Mouse (Mus musculus) urinary bladder, adult 18-20 months (tissue): ENCODE measurements around the gene Ccdc80.

ENCODE experiments used
- DNase-seq, 2 experiments: peaks; one replicate each; pipeline ENCODE4 v3.0.0; 2022; ENCODE audit warnings: low spot score in 2 of 2, mixed read lengths in 2 of 2

Gene Ccdc80

DNA sequence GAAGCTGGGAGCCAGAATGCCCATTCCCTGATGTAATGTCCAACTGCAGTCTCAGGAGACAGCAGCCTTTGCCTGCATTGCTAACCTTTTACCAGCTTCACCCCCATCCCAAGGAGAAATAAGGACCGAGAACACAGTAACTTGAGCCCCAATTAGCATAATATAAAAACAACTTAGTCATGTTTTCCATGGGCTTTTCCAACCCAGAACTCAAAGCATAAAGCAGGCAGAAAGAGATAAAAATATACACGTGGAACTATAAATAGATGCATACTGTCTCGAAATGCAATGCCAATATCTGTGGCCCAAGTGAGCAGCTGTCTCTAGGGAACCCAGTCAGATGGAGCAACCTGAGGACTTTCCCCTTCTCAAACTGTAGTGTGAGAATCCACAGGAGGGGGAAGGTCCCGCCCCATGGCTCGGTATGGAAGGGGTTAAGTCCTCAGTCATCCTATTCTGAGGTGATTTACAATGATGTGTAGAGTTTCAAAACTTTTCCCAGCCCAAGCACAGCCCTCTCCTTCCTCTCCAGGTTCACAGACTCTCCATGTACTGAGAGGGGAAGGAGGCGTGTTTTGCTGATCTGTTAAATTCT is at the start of gene Ccdc80:
Gene Ccdc80 (plus strand): TSS at position 266 of the 595 bp plus-strand sequence.
- no peak for DNase-seq

DNA sequence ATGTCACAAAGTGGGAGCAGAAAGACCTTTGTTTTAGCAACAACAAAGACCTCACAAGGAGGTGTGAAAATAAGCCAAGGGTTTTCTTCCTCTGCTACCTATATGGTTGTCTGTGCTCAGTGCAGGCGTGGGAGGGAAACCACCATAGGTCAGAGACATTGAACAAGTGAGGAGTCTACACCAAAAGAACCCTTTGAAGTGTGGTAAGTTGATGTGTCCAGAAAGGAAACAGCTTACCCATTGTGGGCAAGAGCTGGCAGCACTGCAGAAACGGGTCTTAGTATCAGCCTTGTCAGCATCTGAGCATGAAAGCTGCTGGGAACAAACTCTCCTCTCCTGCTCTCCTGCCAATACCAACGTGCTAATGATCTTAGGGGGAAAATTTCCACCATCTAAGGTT is 48.4 kb upstream of the Ccdc80 start:
- DNase-seq, result no peak

DNA sequence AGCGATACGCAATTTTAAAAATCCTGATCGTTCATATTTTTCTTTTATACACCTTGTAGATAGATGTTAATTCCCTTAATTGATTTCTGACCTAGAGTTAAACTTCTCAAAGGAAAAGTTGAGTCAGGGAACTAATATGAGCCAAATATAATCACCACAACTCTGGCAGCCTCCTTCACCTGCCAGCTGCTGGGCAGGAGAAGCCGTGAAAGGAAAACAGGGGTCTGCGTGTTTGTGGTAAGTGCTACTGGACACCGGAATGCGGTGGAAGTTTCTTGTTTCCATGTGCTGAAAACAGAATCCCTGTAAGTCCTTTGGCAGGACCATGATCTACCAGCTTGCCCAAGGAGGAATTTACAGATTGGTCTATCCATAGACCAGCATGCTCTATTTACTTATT is 36.0 kb upstream of the Ccdc80 start:
- DNase-seq, result no peak

DNA sequence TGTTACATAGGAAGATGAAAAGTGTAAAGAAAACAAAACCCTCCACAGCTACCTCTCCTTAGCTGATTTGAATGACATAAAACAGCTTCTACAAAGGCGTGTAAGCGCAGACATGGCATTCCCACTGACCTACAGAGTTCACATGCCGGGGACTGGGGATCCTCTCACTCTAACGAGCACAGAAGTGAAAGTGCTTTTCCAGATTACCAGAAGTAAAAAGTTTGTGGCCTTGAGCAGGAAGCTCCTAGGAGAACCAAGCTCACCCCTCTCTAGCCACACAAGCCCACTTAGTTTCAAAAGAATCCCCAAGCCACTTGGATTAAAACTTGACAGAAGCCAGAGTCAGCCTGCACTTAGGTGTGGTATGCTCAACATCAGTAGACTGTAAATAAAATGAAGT is 35.3 kb upstream of the Ccdc80 start:
- DNase-seq, result no peak

DNA sequence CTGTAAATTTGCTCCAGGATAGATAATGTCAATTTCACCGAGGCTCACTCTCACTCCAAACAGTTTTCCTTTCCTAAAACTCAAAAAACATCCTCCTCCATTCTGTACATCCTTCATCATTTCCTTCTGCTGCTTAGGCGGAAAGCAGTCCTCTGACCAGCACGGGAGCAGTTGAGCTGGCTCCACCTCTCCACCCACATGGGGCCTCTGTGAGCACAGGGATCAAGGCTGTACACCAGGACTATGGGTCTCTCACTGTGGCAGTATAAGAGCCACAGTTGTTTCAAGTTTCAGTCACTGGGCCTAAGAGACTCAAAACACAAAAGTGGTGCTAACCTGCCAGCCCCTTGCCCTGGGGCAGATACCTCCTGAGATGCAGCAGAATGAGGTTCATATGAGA is 32.1 kb upstream of the Ccdc80 start:
- no peak for DNase-seq

DNA sequence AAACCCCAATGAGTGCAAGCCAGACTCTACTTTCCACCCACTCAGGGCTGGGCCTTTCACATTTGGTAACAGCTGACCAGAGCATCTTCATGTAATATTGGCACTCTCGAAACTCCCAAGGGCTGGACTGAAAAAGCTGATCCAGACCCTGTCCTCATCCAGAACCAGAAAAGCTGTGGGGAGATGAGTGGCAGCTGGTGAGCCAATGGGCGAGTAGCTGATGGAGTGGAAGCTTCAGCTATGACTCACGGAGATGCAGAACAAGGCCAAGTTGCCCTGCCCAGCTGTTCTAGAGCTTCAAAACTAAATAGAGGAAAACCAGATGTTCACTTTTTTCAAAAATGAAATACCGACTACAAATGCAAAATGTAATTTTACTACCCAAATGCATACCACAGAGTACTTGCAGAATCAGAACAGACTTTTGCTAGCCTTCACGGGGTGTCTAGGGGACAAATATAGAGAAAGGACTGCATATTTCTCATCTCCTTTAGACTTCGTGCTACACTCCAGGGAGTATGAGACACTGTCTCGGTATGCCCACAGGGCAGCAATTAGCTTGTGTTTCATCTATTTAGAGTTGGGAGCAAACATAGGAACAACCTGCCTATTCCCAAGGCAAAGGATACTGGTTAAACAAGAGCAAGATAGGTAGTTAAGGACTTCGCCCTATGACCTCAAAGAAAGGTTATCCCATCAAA is 22.7 kb upstream of the Ccdc80 start:
- DNase-seq, result peak; percentile 24 to 82

DNA sequence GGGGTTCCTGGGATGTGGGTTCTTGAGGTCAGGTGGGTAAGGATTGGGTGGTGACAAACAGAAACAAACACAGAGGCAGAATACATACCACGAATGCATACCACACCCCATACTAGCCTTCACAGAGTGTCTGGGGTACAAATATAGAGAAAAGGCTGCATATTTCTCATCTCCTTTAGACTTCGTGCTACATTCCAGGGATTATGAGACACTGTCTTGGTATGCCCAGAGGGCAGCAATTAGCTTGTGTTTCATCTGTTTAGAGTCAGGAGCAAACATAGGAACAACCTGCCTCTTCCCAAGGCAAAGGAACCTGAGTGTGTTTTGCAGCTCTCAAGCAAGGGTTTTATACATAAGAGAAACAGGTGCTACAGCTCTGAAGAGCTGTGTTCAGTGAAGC is 21.8 kb upstream of the Ccdc80 start:
- DNase-seq, result no peak

DNA sequence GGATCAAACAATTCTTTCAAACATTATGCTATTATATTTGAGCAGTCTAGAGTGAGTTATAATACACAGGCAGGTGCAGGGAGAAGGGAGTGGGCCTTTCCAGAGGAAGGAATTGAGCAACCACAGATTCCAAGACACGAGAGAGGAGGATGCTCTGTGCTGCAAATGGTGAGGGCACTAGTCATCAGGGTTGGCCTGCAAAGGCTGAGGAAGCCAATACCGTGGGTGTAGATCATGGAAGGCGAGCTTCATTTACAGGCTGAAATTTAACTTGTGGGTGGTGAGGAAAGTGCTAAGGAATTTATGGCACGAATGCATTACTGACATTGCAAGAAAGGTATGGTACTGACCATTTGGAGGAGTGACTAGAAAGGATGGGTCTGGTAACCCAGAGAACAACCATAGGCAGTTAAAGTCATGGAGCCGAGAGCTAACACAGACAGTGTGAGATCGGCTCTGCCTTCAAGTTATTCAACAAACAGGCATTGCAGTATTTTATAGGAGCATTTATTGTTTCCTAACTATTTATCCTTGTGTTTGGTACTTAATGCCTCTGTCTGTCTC is 15.6 kb upstream of the Ccdc80 start:
- DNase-seq, result no peak

DNA sequence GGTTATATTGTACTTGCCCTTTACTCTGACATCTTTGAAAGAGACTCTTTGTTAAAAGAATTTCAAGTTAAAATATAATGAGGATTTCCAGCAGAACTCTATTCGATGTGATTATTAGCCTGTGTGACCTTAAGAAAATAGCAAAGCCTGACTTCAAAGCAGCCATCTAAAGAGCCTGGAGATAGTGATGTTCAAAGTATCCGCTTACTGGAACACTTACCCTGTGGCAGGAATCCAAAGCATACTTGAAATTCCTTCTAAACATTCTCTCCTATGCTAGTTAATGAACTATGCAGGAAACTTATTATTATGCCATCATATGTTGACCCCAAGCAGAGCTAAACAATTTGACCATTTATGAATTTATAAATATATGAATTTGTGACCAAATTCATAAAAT is 13.9 kb upstream of the Ccdc80 start:
- DNase-seq, result no peak

DNA sequence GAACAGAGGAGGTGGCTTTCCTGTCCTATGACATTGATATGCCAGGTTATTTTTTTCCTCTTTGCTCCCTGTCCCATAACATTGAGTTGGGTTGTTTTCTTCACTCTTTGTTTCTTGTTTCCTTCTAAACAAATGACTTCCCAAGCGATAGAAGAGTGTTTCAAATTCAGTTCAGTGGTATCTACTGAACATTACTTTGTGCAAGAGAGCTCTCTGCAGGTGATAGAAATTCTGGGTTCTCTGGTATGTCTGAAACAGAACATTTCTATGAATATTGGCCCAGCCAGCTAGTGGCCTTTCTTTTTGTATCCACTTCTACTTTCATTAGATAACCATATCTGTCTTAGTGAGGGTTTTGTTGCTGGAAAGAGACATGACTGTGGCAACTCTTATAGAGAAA is 4.4 kb upstream of the Ccdc80 start:
- DNase-seq, result no peak

DNA sequence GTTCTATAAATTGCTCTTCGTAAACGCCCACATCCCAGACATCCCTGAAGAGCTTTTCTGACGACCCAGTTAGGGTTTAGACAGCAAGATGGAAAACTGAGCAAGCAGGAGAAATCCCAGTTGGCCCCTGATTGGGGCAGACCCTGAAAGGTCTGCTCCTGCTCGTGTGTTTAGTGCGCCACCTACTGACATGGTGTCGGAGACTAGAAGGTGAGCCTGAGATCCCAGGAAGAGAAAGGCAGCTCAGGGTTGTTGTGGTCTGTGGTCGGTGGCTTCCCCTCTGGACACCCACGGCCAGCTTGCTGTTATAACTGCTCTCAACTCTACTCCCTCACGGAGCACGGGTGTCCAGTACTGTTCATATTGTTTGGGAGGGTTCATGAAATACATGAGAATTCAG is 3.2 kb upstream of the Ccdc80 start:
- peak; percentile 53 to 56 for DNase-seq

DNA sequence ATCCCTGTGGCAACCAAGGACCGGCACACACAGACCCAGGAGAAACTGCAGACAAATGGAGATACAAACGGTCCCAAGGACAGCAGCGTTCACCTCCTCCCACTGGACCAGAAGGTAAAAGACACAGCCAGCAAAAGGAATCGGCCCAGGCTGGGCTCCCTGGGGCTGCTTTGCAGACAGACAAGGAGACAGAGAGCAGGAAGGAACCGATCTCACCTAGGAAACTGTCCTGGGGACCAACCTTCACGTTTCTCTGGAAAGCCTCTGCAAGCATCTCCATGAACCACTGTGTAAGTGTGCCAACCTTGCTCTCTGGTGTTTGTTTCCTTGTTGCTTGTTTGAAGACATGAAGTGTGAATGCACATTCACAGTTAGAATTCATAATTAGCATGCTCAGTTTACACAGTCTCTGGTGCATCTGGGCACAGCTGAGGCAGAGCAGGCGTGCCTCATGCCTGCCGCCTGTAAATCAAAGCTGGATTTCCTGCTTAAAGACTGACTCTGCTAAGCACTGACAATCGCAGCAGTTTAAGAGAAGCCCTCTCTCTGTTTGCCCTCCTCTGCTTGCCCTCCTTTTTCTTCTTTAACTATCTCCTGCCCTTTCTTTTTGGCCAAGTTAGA is 1.0 kb downstream of the Ccdc80 start:
- no peak for DNase-seq

DNA sequence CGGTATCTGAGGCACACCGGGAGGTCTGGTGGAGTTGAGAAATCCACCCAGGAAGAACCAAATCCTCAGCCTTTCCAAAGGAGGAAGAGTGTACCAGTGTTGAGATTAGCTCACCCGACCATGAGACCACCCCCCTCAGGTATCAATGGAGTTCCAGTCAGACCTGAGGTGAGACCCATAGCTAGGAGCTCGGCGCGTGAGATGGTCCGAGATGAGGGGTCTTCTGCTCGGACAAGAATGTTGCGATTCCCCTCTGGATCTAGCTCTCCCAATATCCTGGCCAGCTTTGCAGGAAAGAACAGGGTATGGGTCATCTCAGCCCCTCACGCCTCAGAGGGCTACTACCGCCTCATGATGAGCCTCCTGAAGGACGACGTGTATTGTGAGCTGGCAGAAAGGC is 1.8 kb downstream of the Ccdc80 start:
- no peak for DNase-seq

DNA sequence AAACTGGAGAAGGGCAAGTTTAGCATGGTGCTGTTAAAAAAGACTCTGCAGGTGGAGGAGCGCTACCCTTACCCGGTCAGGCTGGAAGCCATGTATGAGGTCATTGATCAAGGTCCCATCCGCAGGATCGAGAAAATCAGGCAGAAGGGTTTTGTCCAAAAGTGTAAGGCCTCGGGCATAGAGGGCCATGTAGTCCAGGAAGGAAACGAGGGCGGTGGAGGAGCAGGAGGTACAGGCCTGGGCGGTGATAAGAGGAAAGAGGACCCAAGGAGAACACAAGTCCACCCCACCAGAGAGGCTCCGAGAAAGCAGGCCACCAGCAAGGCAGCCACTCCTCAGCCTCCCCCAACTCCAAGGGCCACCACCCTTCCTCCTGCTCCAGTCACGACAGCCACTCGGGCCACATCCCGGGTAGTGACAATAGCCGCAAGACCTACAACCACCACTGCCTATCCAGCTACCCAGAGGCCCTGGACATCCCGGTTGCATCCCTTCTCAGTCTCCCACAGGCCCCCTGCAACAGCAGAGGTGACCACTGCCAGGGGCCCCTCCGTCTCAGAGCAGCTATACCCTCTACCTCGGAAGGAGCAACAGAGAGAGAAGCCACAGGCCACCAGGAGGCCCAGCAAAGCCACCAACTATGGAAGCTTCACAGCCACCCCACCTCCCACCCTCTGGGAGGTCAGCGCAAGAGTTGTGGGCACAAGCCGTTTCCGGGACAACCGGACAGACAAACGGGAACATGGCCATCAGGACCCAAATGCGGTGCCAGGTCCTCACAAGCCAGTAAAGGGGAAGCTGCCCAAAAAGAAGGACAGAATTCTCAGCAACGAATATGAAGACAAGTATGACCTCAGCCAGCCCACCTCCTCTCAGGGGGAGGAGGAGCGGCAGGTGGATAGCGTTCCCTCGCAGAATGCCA is 2.6 kb downstream of the Ccdc80 start:
- no peak for DNase-seq

DNA sequence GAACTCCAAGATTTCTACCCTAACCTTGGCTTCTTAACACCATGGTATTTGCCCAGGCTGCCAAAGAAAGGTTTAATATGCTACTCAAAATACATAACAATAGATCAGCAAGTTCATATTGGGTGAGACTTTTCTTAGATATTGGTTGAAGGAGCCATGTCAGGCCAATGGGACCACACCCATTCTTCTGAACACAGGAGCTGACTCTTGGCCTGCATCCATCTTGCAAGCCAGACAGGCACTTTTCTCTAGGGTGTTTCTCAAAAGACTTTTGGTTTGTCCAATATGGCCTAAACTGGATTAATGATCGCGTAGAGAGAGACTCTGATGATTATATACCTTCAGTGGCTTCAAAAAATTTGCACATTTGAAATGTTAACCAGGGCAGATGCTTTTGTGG is 4.3 kb downstream of the Ccdc80 start:
- DNase-seq, result no peak

DNA sequence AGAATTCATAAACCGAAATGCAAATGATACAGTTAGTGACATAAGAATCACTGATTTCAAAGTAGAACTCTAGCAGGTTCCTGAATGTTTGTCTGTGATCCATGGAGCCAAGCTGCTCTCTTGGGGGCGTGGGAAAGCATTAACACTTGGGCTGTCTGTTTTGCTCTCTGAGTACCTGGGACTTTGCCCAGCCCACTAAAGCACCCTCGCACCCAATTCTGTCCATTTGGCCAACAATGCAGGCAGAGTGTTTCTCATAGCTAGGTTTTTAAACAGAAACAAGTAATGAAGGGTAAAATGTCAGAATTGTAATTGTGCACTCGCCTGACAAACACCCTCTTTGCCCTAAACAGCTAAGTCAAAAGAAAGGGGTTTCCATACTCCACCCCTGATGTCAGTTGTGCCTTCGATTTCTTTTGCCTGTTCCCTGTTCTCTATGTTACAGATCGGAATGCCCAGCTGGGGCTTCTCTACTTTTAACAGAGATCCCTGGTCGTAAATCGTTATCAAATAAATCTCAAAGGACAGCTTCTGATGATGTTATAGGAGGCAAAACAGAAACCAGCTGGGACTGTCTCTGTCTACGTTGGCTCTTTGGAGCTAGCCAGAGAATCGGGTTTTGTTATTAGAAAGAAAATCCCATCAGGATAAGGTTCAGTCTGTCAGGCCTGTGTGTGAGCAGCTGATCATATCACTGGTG is 5.1 kb downstream of the Ccdc80 start:
- no peak for DNase-seq

DNA sequence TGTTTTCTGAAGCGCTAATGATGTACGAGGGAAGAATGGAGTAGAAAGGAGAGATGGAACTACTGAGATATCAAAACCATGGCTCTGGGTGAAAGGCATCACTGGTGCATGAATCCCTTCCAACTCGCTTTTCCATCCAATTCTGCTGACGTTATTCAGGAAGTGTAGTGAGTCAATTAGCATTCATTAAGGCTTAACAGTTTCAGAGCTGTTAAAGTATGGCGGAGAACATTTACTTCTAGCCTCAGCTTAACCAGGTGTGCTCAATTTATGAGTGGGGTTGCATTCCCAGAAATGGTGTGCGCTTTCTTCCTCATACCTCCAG is 5.6 kb downstream of the Ccdc80 start:
- DNase-seq, result no peak

DNA sequence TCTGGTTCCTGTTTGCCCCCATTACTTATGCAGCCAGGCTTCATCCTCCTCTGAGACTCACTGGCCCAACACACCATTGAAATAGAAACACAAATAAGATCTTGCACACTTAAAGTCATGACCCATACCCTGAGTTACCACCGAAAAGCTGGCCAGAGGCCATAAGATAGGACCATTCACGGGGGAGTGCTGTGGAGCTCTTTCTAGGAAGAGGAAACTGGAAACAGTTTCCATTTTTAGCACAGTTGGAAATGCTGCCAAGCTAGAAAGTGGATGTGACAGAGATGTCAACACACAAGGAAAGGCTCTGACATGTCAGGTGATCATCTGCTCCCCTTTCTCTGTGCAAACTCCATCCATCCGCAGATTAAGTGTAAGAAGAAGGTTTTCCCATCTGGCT is 7.7 kb downstream of the Ccdc80 start:
- DNase-seq, result no peak

DNA sequence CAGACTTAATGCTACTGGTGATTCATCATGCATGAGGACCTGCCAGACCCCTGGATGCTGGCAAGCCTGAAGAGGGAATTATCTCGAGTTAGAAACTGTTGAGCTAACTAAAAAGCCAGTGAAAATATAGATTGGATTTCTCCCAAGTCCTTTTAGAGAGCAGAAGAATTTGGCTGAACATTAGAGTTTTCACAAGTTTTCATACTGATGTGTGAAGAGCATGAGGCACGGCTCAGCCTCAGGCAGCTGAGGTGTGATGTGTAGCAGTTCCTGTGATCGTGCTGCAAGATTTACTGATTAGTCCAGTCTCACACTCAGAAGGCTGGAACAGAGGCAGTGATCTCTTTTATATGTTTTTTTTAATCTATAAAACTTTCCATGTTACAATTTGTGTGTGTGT is 11.8 kb downstream of the Ccdc80 start:
- DNase-seq, result no peak

DNA sequence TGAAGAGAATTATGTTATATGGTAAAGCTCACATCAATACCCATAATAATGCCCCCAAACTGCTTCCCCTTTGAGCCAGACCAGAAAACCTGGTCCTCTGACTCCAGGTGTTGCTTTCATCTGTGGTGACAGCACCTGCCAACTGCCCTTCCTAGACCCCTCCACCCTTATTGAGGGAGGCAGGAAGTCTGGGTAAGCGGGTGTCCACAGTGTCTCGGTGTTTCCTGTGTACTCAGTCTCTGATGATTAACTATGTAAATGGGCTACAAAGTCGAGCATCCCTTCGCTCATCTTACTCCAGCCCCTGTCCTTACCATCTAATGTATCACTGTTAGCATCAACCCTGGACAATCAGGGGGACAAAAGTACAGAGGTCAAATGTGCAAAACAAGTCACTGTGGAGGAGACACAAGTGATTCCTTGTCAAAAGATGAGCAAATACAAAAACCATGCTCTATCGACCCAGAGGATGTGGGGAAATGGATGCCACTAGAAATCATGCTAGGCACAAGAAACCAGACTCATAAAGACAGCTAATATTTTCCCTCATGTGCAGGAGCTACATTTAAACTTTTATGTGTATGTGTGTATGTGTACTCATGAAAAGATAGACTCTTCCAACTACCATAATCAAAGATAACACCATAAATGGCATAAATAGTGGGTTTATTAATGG is 15.1 kb downstream of the Ccdc80 start:
- DNase-seq, result no peak

DNA sequence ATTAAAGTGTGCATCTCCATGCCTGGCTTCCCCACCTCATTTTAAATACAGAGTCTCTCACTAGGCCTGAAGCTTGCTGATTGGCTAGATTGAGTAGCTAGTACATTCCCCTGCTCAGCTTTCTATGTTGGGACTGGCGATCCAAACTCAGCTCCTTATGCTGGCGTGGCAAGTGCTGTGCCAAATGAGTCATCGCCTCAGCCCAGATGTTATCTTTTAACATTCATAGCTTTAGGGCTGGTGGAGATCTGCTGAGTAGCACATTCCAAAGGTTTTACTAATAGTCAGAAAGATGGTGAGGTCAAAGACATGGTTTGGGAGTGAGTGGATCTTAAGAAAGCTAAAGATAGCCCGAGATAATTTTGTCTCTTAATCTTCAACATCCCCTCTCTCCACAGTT is 17.3 kb downstream of the Ccdc80 start:
- DNase-seq, result peak; percentile 47 to 80
